Mouse (Mus musculus): ENCODE data around the gene Sema3e.

- TF ChIP-seq MYC (IDR thresholded peaks at IDR 0.05; ENCODE audit: low read depth, low read length): no peak
- TF ChIP-seq ETS1 (conservative IDR thresholded peaks at IDR 0.05; ENCODE audit: low read depth, low read length): no peak
- no peak for TF ChIP-seq POLR2A (IDR thresholded peaks at IDR 0.05; ENCODE audit: low read depth, low read length)
- TF ChIP-seq CTCF (conservative IDR thresholded peaks at IDR 0.05 in 1 of 2, IDR thresholded peaks at IDR 0.05 in 1 of 2; ENCODE audit: low read depth in 2 of 2, low read length in 2 of 2): no peak
- no peak for TF ChIP-seq E2F4 (IDR thresholded peaks at IDR 0.05; ENCODE audit: insufficient replicate concordance, low read depth, low read length)
- no peak for TF ChIP-seq EP300 (IDR thresholded peaks at IDR 0.05; ENCODE audit: low read length)
- TF ChIP-seq MEF2A (IDR thresholded peaks at IDR 0.05; ENCODE audit: borderline replicate concordance, low read depth, low read length): no peak
- TF ChIP-seq CHD1 (IDR thresholded peaks at IDR 0.05; ENCODE audit: low read depth, low read length): no peak
- TF ChIP-seq ZC3H11A (IDR thresholded peaks at IDR 0.05; ENCODE audit: low read depth, low read length): no peak
- no peak for TF ChIP-seq USF1 (IDR thresholded peaks at IDR 0.05; ENCODE audit: low read depth, low read length)
- no peak for TF ChIP-seq UBTF (IDR thresholded peaks at IDR 0.05; ENCODE audit: low read depth, low read length)
- no peak for TF ChIP-seq IRF4 (IDR thresholded peaks at IDR 0.05; ENCODE audit: low read depth, low read length)
- no peak for TF ChIP-seq ELF1 (IDR thresholded peaks at IDR 0.05; ENCODE audit: low read depth, low read length)
- no peak for TF ChIP-seq MAFK (IDR thresholded peaks at IDR 0.05; ENCODE audit: insufficient replicate concordance, low read length)
These were observed 138.2 kb downstream of the Sema3e start for GRCm38 (mm10) chr5:14163280-14163679.

Measured in CH12.LX (cell line).